Mouse (Mus musculus): ENCODE measurements around the gene Serpina3c. TPM values are rescaled to one million over a fixed set of nuclear protein-coding genes. Genes with fewer than 3 reads are reported as not detected.
"Not testable (repeated sequence)": the region's sequence is repeated elsewhere in the genome, so short reads cannot be mapped to it uniquely, and the experiment has no call there.

The Serpina3c gene
- polyA plus RNA-seq, 1 experiment from 2014 or later: not detected

GRCm38 (mm10) chr12:104127696-104128095 is 26.0 kb downstream of the Serpina3c start, which contains the start of gene Serpina3b:
Serpina3b (plus strand) TSS chr12:104127996.
- Histone ChIP-seq H3K27ac (ENCODE audit: low read depth, low read length) (no peak within 1 kb of the TSS), H3K36me3 (ENCODE audit: control insufficient read depth, insufficient read depth, low read length) (no peaks in the 10 kb centered on the region), H3K4me2 (ENCODE audit: low read depth, low read length) (no peak within 1 kb of the TSS), H3K9me3 (ENCODE audit: control insufficient read depth, low read length) (no peaks in the 10 kb centered on the region), H3K4me1 (ENCODE audit: control insufficient read depth, insufficient read depth, low read length) (no peaks in the 10 kb centered on the region), H3K27me3 (ENCODE audit: control insufficient read depth, insufficient read depth, low read length) (no peaks in the 10 kb centered on the region), H3K4me3 (ENCODE audit: low read depth, low read length) (no peak within 1 kb of the TSS), H3K9ac (replicated peaks; ENCODE audit: low read depth, low read length) (no peak within 1 kb of the TSS)
- ATAC-seq (ENCODE audit: low read depth): no peak
- WGBS: 82% methylated on average over 5 of the region's 5 CpGs

GRCm38 (mm10) chr12:104125021-104125560 is 28.6 kb downstream of the Serpina3c start:
- WGBS: 88% methylated on average over 5 of the region's 5 CpGs
- Histone ChIP-seq H3K4me3 (ENCODE audit: low read depth, low read length) (no peak overlapping the region), H3K36me3 (ENCODE audit: control insufficient read depth, insufficient read depth, low read length) (no peaks in the 10 kb centered on the region), H3K9ac (replicated peaks; ENCODE audit: low read depth, low read length) (no peak overlapping the region), H3K4me2 (ENCODE audit: low read depth, low read length) (no peak overlapping the region), H3K9me3 (ENCODE audit: control insufficient read depth, low read length) (no peaks in the 10 kb centered on the region), H3K27me3 (ENCODE audit: control insufficient read depth, insufficient read depth, low read length) (no peaks in the 10 kb centered on the region), H3K27ac (ENCODE audit: low read depth, low read length) (no peak overlapping the region), H3K4me1 (ENCODE audit: control insufficient read depth, insufficient read depth, low read length) (no peaks in the 10 kb centered on the region)
- no peak for ATAC-seq (ENCODE audit: low read depth)

- Histone ChIP-seq H3K4me1 (ENCODE audit: control insufficient read depth, insufficient read depth, low read length) (no peaks in the 10 kb centered on the region), H3K9ac (replicated peaks; ENCODE audit: low read depth, low read length) (no peak overlapping the region), H3K27ac (ENCODE audit: low read depth, low read length) (no peak overlapping the region), H3K27me3 (ENCODE audit: control insufficient read depth, insufficient read depth, low read length) (no peaks in the 10 kb centered on the region), H3K36me3 (ENCODE audit: control insufficient read depth, insufficient read depth, low read length) (no peaks in the 10 kb centered on the region), H3K4me2 (ENCODE audit: low read depth, low read length) (no peak overlapping the region), H3K9me3 (ENCODE audit: control insufficient read depth, low read length) (no peaks in the 10 kb centered on the region), H3K4me3 (ENCODE audit: low read depth, low read length) (no peak overlapping the region)
- WGBS: 86% methylated on average over 2 of the region's 2 CpGs
- no peak for ATAC-seq (ENCODE audit: low read depth)
These were observed 29.7 kb downstream of the Serpina3c start for GRCm38 (mm10) chr12:104123996-104124395.

GRCm38 (mm10) chr12:104123097-104123496 is 30.6 kb downstream of the Serpina3c start:
- H3K36me3 ChIP-seq (ENCODE audit: control insufficient read depth, insufficient read depth, low read length): no peaks in the 10 kb centered on the region
- H3K9ac ChIP-seq (replicated peaks; ENCODE audit: low read depth, low read length): no peak overlapping the region
- H3K4me3 ChIP-seq (ENCODE audit: low read depth, low read length): no peak overlapping the region
- no peaks in the 10 kb centered on the region for H3K4me1 ChIP-seq (ENCODE audit: control insufficient read depth, insufficient read depth, low read length)
- 86% methylated on average over 1 of the region's 1 CpGs for WGBS
- no peak overlapping the region for H3K4me2 ChIP-seq (ENCODE audit: low read depth, low read length)
- no peaks in the 10 kb centered on the region for H3K27me3 ChIP-seq (ENCODE audit: control insufficient read depth, insufficient read depth, low read length)
- no peak for ATAC-seq (ENCODE audit: low read depth)
- no peak overlapping the region for H3K27ac ChIP-seq (ENCODE audit: low read depth, low read length)
- no peaks in the 10 kb centered on the region for H3K9me3 ChIP-seq (ENCODE audit: control insufficient read depth, low read length)

DNA sequence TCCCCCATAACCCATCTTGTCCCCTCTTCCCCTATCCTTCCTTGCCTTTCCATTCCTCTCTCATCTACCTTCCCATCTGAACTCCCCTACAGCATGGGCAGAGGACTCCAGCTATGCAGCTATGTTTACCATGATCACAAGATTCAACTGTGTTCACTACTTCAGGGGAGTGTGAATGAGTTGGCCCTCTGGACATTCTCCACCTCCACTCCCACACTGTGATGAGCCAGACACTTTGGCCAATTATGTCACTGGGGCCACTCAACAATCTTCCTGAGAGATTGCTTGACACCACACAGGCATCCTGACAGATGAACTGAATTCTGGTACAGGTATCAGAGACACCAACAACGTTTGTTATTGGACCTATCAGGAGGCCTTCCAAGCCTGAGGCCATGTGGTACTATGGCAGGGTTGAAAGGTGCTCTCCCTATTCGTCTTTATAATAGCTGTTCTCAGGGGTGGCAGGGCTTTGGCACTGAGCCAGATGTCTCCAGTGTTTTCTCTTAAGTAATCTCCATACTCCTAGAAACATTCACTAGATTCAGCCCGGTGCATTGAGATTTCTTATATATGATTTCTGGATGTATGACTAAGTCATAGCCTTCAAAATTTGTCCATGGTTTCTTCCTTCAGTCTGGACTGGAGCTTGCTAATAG is 38.6 kb downstream of the Serpina3c start:
- no peaks in the 10 kb centered on the region for H3K36me3 ChIP-seq (ENCODE audit: control insufficient read depth, insufficient read depth, low read length)
- no peaks in the 10 kb centered on the region for H3K9me3 ChIP-seq (ENCODE audit: control insufficient read depth, low read length)
- H3K27ac ChIP-seq (ENCODE audit: low read depth, low read length): no peak overlapping the region
- no peaks in the 10 kb centered on the region for H3K27me3 ChIP-seq (ENCODE audit: control insufficient read depth, insufficient read depth, low read length)
- no peak overlapping the region for H3K4me2 ChIP-seq (ENCODE audit: low read depth, low read length)
- no peak overlapping the region for H3K9ac ChIP-seq (replicated peaks; ENCODE audit: low read depth, low read length)
- 58% methylated on average over 3 of the region's 3 CpGs for WGBS
- no peak overlapping the region for H3K4me3 ChIP-seq (ENCODE audit: low read depth, low read length)
- no peaks in the 10 kb centered on the region for H3K4me1 ChIP-seq (ENCODE audit: control insufficient read depth, insufficient read depth, low read length)
- no peak for ATAC-seq (ENCODE audit: low read depth)

DNA sequence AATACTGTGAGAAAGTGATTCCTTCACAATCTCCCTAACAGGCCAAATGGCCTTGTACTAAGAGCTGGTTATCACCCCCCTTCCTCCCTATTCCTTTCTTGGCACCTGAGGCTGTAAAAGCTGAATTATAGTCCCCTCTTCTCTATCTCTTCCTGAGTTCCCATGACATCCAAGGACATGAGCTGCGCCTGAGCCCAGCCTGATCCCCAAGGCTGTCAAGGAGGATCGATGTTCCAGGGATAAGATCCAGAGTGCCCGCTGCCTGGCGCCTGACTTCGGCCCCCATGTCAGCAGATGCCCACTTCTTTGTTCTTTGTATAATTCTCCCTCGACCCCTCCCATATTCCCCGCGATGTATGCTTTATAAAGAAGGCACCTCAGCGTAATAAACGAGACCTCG is 41.3 kb downstream of the Serpina3c start, which contains the start of gene Serpina3a:
Gene Serpina3a (plus strand): TSS at position 392 of the 400 bp plus-strand sequence.
- not testable (repeated sequence) for ATAC-seq (ENCODE audit: low read depth); H3K9ac ChIP-seq (replicated peaks; ENCODE audit: low read depth, low read length); H3K4me1 ChIP-seq (ENCODE audit: control insufficient read depth, insufficient read depth, low read length); H3K36me3 ChIP-seq (ENCODE audit: control insufficient read depth, insufficient read depth, low read length); H3K4me2 ChIP-seq (ENCODE audit: low read depth, low read length); H3K27me3 ChIP-seq (ENCODE audit: control insufficient read depth, insufficient read depth, low read length); H3K27ac ChIP-seq (ENCODE audit: low read depth, low read length); H3K9me3 ChIP-seq (ENCODE audit: control insufficient read depth, low read length); H3K4me3 ChIP-seq (ENCODE audit: low read depth, low read length)
- WGBS: 93% methylated on average over 11 of the region's 11 CpGs

GRCm38 (mm10) chr12:104108507-104108906 is 45.2 kb downstream of the Serpina3c start:
- H3K4me2 ChIP-seq (ENCODE audit: low read depth, low read length): no peak overlapping the region
- H3K27ac ChIP-seq (ENCODE audit: low read depth, low read length): no peak overlapping the region
- no peaks in the 10 kb centered on the region for H3K36me3 ChIP-seq (ENCODE audit: control insufficient read depth, insufficient read depth, low read length)
- H3K27me3 ChIP-seq (ENCODE audit: control insufficient read depth, insufficient read depth, low read length): no peaks in the 10 kb centered on the region
- H3K9ac ChIP-seq (replicated peaks; ENCODE audit: low read depth, low read length): no peak overlapping the region
- WGBS: 87% methylated on average over 2 of the region's 2 CpGs
- ATAC-seq (ENCODE audit: low read depth): no peak
- H3K4me3 ChIP-seq (ENCODE audit: low read depth, low read length): no peak overlapping the region
- H3K4me1 ChIP-seq (ENCODE audit: control insufficient read depth, insufficient read depth, low read length): no peaks in the 10 kb centered on the region
- H3K9me3 ChIP-seq (ENCODE audit: control insufficient read depth, low read length): no peaks in the 10 kb centered on the region

DNA sequence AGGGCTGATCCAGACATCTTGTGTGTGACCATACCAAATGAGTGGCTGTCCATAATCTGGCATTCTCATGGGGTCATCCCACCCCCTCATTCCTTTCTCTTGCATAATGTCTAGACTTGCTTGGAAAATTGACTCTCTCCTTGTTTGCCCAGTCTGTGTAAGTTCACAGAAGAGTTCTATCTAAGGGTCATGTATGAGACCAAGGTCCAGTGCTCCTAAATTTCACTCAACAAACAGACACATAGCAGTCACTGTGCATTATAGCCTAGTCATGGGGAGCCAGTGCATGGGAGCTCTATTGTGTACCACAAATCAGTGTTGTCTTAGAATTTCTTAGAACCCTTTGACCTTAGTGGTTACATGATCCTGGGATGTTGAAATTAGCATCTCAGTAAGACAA is 46.8 kb downstream of the Serpina3c start:
- Histone ChIP-seq H3K9me3 (ENCODE audit: control insufficient read depth, low read length) (no peaks in the 10 kb centered on the region), H3K27ac (ENCODE audit: low read depth, low read length) (no peak overlapping the region), H3K4me3 (ENCODE audit: low read depth, low read length) (no peak overlapping the region), H3K36me3 (ENCODE audit: control insufficient read depth, insufficient read depth, low read length) (no peaks in the 10 kb centered on the region), H3K4me1 (ENCODE audit: control insufficient read depth, insufficient read depth, low read length) (no peaks in the 10 kb centered on the region), H3K4me2 (ENCODE audit: low read depth, low read length) (no peak overlapping the region), H3K9ac (replicated peaks; ENCODE audit: low read depth, low read length) (no peak overlapping the region), H3K27me3 (ENCODE audit: control insufficient read depth, insufficient read depth, low read length) (no peaks in the 10 kb centered on the region)
- ATAC-seq (ENCODE audit: low read depth): no peak

GRCm38 (mm10) chr12:104105847-104106246 is 47.8 kb downstream of the Serpina3c start:
- Histone ChIP-seq H3K4me2 (ENCODE audit: low read depth, low read length) (no peak overlapping the region), H3K4me1 (ENCODE audit: control insufficient read depth, insufficient read depth, low read length) (no peaks in the 10 kb centered on the region), H3K36me3 (ENCODE audit: control insufficient read depth, insufficient read depth, low read length) (no peaks in the 10 kb centered on the region), H3K9me3 (ENCODE audit: control insufficient read depth, low read length) (no peaks in the 10 kb centered on the region), H3K9ac (replicated peaks; ENCODE audit: low read depth, low read length) (no peak overlapping the region), H3K4me3 (ENCODE audit: low read depth, low read length) (no peak overlapping the region), H3K27ac (ENCODE audit: low read depth, low read length) (no peak overlapping the region), H3K27me3 (ENCODE audit: control insufficient read depth, insufficient read depth, low read length) (no peaks in the 10 kb centered on the region)
- ATAC-seq (ENCODE audit: low read depth): no peak

Measured in neural tube, embryonic 14.5 days (tissue).